Mouse (Mus musculus) hindbrain, embryonic 12.5 days (tissue): ENCODE measurements at regions not wholly inside any gene's neighbourhood (a gene's known extent, or its start where the extent isn't known, plus 50 kb on each side); places are given as distances from the start of the nearest gene placed in this dataset.

ENCODE experiments used
- ATAC-seq: fragments of 200-750 bp; cut with Nextera tagmentation; 2 replicates; pipeline ENCODE4 v1.8.0; 2017; ENCODE audit warnings: moderate TSS enrichment; ENCODE audit not compliant: low FRiP score
- H3K27ac ChIP-seq: fragments of 300-500 bp; sonication (generic); 2 replicates; pipeline ENCODE4 v1.5.1; 2016; ENCODE audit warnings: mild to moderate bottlenecking
- H3K27me3 ChIP-seq: fragments of 300-500 bp; sonication (generic); 2 replicates; pipeline ENCODE4 v1.6.1; 2016; ENCODE audit warnings: mild to moderate bottlenecking
- H3K36me3 ChIP-seq: fragments of 300-500 bp; sonication (generic); 2 replicates; pipeline ENCODE4 v1.6.1; 2016; ENCODE audit warnings: mild to moderate bottlenecking
- H3K4me1 ChIP-seq: fragments of 300-500 bp; sonication (generic); 2 replicates; pipeline ENCODE4 v1.6.1; 2016
- H3K4me2 ChIP-seq: fragments of 300-500 bp; sonication (generic); replicated peaks from 2 replicates; pipeline ENCODE4 v1.6.1; 2016; ENCODE audit warnings: mild to moderate bottlenecking
- H3K4me3 ChIP-seq: fragments of 300-500 bp; sonication (generic); 2 replicates; pipeline ENCODE4 v1.5.1; 2016; ENCODE audit warnings: mild to moderate bottlenecking
- H3K9ac ChIP-seq: fragments of 300-500 bp; sonication (generic); 2 replicates; pipeline ENCODE4 v1.6.1; 2016; ENCODE audit warnings: mild to moderate bottlenecking, moderate library complexity
- H3K9me3 ChIP-seq: fragments of 300-500 bp; sonication (generic); replicated peaks from 2 replicates; pipeline ENCODE4 v1.6.1; 2016; ENCODE audit warnings: mild to moderate bottlenecking
- WGBS: fragments of 180-500 bp; shearing (Covaris S2); methylation state at CpG from one replicate; pipeline ENCODE4 v1.1.7; 2016; 5-methylcytosine and 5-hydroxymethylcytosine counted together

DNA sequence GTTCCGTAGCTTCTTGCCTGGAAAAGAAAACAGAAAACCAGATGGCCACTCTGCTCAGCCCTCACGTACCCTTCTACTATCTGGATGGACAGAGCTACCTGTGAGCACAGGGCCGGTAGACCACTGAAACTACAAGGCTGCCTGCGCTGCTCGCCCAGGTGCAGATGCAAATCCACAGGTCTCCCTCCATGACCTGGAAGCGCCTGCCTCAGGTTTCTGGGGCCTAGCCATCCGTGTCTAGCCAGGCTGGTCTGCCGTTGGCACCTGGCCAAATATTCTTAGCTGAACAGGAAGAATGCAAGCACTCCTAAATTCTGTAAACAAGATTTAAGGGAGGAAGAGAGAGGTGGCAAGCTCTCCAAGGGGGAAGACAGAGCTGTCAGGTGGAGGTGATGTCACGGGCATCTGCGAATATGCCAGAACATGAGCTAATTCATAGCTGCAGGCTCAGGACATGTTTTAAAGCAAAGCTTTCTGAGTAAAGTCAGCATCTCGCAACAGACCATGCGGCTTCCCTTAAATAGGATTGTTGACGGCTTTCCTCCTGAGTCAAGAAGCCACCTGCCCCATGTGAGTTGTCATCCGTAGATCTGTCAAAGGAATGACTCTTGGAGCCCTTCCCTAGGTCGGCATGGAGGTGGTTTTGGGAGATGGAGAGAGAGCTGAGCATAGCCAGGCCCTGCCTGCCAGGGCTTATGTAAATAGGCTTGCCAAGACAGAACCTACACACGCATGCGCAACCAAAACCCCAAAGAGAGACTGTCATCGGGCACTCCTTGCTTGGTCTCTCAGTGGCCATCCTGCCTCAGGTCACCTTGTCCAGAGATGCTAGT lies 76.8 kb upstream of the Synm start:
- Histone ChIP-seq H3K9ac (no peak overlapping the region), H3K4me1 (0 out of 2 replicates have a peak, but pooled peaks cover 4% of the 10 kb centered on the region), H3K9me3 (0 out of 2 replicates have a peak, but pooled peaks cover 3% of the 10 kb centered on the region), H3K4me2 (no peak overlapping the region), H3K4me3 (no peak overlapping the region), H3K27ac (no peak overlapping the region), H3K36me3 (no peaks in the 10 kb centered on the region), H3K27me3 (no peaks in the 10 kb centered on the region)
- 84% methylated on average over 18 of the region's 18 CpGs for WGBS
- no peak for ATAC-seq

DNA sequence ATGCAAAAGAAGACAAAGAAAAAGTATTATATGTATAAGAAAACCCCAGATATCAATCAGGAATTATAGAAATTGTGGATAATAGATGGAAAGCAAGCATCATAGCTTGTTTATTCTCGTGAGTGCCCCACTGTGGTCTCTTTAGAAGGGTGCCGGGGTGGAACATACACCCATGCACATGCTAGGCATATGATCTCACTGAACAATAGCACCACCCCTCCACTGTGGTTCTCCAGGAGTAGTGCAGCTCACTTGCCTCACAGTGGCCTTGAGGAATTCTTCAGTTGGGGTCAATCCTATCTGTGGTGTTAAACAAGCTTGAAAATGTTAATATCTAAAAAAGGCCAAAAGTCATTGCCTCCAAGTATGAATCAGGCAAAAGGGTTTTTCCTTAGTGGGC lies 72.2 kb upstream of the Synm start:
- Histone ChIP-seq H3K4me3 (no peak overlapping the region), H3K9ac (no peak overlapping the region), H3K27me3 (no peaks in the 10 kb centered on the region), H3K4me1 (no peaks in the 10 kb centered on the region), H3K27ac (no peak overlapping the region), H3K9me3 (0 out of 2 replicates have a peak, but pooled peaks cover 3% of the 10 kb centered on the region), H3K36me3 (no peaks in the 10 kb centered on the region), H3K4me2 (no peak overlapping the region)
- 83% methylated on average over 2 of the region's 2 CpGs for WGBS
- no peak for ATAC-seq

DNA sequence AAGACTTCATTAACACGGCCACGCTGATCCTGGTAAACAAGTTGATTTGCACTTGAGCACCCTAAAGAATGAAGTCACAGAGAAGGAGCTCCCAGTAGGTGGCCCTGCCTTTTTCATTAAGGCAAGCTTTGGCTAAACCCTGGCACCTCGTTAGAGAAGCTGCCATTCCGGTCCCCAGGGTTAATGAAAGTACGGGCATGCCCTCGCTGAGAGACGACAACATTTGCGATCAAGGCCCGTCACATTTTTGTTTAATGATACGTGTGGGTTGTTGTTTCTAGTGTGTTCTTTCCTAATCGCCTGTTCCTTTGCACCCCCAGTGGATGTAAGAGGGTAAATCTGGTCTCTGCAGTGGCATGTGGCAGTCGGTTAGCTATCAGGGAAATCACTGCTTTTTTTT lies 67.8 kb upstream of the Synm start:
- H3K4me2 ChIP-seq: no peak overlapping the region
- 64% methylated on average over 12 of the region's 12 CpGs for WGBS
- no peaks in the 10 kb centered on the region for H3K27me3 ChIP-seq
- H3K9me3 ChIP-seq: no peaks in the 10 kb centered on the region
- H3K27ac ChIP-seq: no peak overlapping the region
- no peak for ATAC-seq
- no peaks in the 10 kb centered on the region for H3K36me3 ChIP-seq
- no peak overlapping the region for H3K4me3 ChIP-seq
- no peaks in the 10 kb centered on the region for H3K4me1 ChIP-seq
- H3K9ac ChIP-seq: no peak overlapping the region

DNA sequence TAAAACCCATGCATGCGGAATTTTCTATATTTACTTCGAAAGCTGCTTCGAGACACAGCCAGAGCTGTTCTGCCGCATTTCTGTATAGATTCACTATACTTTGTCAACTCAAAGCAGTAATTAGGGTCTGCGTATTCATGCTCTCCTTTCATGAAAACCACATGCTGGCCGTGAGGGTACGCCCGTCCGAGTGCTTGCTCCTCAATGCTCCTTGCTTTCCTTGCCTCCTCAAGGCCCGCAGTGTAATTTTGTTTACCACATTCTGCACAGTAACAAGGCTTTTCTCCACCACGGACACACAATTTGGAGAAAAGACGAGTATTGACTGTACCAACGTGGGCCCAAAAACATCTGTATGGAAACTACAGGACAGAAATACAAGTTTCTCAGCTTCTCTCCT lies 67.4 kb upstream of the Synm start:
- no peak overlapping the region for H3K4me3 ChIP-seq
- H3K9me3 ChIP-seq: no peaks in the 10 kb centered on the region
- no peak for ATAC-seq
- H3K4me2 ChIP-seq: no peak overlapping the region
- WGBS: 80% methylated on average over 13 of the region's 13 CpGs
- H3K9ac ChIP-seq: no peak overlapping the region
- H3K36me3 ChIP-seq: no peaks in the 10 kb centered on the region
- H3K27ac ChIP-seq: no peak overlapping the region
- no peaks in the 10 kb centered on the region for H3K27me3 ChIP-seq
- no peaks in the 10 kb centered on the region for H3K4me1 ChIP-seq

DNA sequence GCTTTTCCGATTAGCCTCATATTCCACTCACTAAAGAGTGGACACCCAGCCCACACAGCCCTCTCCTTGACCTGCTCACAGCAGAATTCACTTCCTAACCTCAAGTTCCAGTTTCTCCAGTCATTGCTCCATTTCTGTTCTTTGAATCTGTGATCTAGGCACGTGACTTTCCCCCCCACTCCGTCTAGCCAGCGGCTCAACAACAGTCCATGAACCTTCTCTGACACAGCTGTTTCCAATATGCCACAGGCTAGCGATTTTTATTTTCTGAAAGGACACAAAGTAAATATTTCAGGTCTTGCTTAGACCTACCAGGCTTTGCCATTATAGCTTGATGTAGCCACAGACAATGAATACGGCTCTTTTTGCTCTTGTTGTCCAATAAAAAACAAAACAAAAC lies 66.8 kb upstream of the Synm start:
- H3K9ac ChIP-seq: no peak overlapping the region
- H3K4me2 ChIP-seq: no peak overlapping the region
- no peak overlapping the region for H3K4me3 ChIP-seq
- H3K36me3 ChIP-seq: no peaks in the 10 kb centered on the region
- no peaks in the 10 kb centered on the region for H3K4me1 ChIP-seq
- H3K27me3 ChIP-seq: no peaks in the 10 kb centered on the region
- no peaks in the 10 kb centered on the region for H3K9me3 ChIP-seq
- ATAC-seq: no peak
- H3K27ac ChIP-seq: no peak overlapping the region
- WGBS: 74% methylated on average over 6 of the region's 6 CpGs

DNA sequence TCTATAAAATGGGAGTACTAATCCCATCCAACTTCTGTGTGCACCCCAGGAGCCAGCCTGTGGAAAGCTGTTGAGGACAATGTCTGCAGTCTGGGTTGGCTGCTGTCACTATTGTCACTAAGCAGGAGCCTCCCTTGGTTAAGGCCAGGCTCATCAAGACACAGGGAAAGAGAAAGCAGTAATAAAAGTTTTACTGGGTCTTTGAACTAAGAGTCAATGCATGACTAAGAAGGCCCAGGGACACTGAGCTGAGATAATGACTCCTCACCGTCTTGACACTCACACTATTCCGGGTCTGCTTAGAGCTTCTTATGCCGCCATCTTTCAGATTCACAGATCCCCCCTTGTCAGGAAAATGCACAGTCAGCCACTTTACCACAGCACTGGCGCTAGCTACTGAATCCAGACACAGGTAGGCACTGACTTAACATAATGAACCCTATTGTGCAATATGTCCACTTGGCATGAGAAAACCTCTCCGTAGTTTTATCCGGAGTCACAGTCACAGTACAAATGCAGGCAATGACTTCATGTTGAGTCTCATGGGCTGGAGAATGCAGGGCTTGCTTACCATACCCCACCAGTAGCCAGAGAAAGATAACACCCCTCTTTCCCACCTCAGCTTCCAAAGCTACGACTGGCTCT lies 66.2 kb upstream of the Synm start:
- no peaks in the 10 kb centered on the region for H3K9me3 ChIP-seq
- no peak overlapping the region for H3K4me2 ChIP-seq
- no peaks in the 10 kb centered on the region for H3K27me3 ChIP-seq
- H3K4me1 ChIP-seq: no peaks in the 10 kb centered on the region
- H3K36me3 ChIP-seq: no peaks in the 10 kb centered on the region
- no peak overlapping the region for H3K4me3 ChIP-seq
- H3K9ac ChIP-seq: no peak overlapping the region
- ATAC-seq: no peak
- WGBS: 88% methylated on average over 7 of the region's 7 CpGs
- no peak overlapping the region for H3K27ac ChIP-seq

DNA sequence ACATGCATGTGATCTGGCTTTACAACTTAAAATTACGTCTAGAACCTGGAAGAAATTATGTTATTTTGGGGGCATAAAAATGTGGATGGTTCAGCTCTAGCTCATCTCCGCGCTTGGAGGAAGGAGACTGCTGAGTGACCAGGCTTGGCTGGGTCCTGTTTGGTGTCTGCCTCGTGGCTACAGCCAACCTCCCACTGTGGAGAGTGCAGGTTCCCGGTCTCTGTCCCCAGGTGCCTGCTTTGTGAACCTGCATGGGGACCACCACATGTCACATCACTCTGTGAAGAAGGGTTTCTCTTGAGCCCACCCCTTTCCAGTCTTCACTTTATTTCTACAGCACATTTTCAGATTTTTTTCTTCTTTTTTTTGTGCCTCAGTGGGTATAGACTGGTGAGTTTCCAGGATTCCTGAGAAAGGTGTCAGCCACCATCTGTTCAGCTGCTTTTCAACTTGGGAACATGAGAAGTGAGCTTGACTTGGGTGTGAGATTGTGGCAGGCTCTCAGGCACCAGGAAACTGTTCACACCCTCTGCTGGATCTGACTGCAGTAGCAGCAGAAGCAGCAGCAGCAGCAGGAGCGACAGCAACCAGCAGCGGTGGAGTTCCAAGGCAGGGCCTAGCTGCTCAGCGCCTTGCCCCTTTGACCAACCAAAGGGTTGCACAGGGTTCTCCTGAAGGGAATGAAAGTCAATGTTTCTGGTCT lies 64.6 kb upstream of the Synm start:
- H3K9ac ChIP-seq: no peak overlapping the region
- ATAC-seq: no peak
- no peaks in the 10 kb centered on the region for H3K9me3 ChIP-seq
- H3K36me3 ChIP-seq: no peaks in the 10 kb centered on the region
- no peak overlapping the region for H3K4me2 ChIP-seq
- no peaks in the 10 kb centered on the region for H3K4me1 ChIP-seq
- H3K27me3 ChIP-seq: no peaks in the 10 kb centered on the region
- WGBS: 51% methylated on average over 8 of the region's 8 CpGs
- no peak overlapping the region for H3K4me3 ChIP-seq
- H3K27ac ChIP-seq: no peak overlapping the region

DNA sequence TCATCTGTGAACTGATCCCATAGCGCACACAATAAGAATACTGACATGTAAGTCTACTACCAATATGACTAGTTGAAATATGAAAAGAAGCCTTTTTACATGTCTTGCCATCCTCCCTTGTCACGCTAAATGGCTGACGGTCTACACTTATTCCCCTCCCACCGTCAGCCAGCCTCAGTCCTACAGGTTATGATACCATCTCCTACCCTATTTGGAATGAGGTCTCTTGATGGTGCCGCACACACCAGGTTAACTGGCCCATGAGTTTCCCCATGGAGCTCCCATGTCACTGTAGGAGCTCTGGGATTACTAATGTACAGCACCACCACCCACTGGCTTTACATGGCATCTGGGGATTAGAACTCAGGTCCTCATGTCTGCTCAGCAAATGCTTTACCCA lies 60.0 kb upstream of the Synm start:
- no peaks in the 10 kb centered on the region for H3K36me3 ChIP-seq
- no peaks in the 10 kb centered on the region for H3K9me3 ChIP-seq
- 94% methylated on average over 5 of the region's 5 CpGs for WGBS
- H3K4me2 ChIP-seq: no peak overlapping the region
- no peak overlapping the region for H3K4me3 ChIP-seq
- no peaks in the 10 kb centered on the region for H3K4me1 ChIP-seq
- H3K27ac ChIP-seq: no peak overlapping the region
- no peak overlapping the region for H3K9ac ChIP-seq
- no peak for ATAC-seq
- H3K27me3 ChIP-seq: no peaks in the 10 kb centered on the region

DNA sequence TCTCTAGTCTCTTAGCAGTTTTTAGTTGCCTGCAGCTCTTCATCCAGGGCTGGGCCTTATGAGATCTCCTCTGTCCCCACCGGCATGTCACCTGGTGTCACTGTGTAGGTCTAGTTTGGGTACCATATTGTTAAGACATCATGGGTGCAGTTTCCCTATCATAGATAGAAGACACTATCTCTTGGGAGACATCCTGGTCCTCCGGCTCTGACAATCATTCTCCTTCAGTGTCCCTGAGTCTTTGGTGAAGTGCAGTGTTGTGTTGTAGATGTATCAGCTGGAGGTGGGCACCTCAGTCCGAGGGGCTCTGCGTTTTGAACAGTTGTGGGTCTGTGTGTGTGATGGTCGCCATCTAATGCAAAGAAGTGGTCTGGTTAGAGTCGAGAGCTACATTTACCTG lies 58.0 kb upstream of the Synm start:
- H3K4me3 ChIP-seq: no peak overlapping the region
- no peak overlapping the region for H3K9ac ChIP-seq
- no peak for ATAC-seq
- H3K9me3 ChIP-seq: no peaks in the 10 kb centered on the region
- H3K36me3 ChIP-seq: no peaks in the 10 kb centered on the region
- no peak overlapping the region for H3K4me2 ChIP-seq
- WGBS: 96% methylated on average over 6 of the region's 6 CpGs
- H3K27ac ChIP-seq: no peak overlapping the region
- H3K4me1 ChIP-seq: no peaks in the 10 kb centered on the region
- H3K27me3 ChIP-seq: no peaks in the 10 kb centered on the region

DNA sequence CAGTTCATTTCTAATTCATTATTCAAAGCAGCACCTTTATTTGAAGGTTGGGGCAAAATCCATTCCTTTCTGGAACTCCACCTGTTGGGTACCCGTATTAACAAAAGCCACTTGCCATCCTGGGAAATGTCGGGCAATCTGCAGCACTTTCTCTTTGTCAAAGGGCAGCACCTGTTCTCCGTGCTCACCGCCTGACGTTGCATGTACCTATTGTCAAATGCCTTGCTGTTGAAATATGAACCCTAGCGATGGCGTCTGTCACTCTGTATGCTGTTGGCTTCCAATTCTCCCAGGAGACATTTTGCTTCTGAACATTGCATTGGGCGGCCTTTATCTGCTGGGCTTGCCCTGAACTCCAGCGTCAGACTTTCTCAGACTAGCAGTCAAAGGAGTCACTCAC lies 55.3 kb upstream of the Synm start:
- Histone ChIP-seq H3K4me2 (no peak overlapping the region), H3K27me3 (no peaks in the 10 kb centered on the region), H3K27ac (no peak overlapping the region), H3K9ac (no peak overlapping the region), H3K4me3 (no peak overlapping the region), H3K9me3 (no peaks in the 10 kb centered on the region), H3K36me3 (no peaks in the 10 kb centered on the region), H3K4me1 (no peaks in the 10 kb centered on the region)
- WGBS: 68% methylated on average over 9 of the region's 9 CpGs
- no peak for ATAC-seq
